Mouse (Mus musculus) spleen, adult 2 months (tissue): Measurements from ENCODE around the gene Sap25.

Experiments
- CTCF ChIP-seq: fragments of 200-500 bp; IDR thresholded peaks from 2 replicates; pipeline ENCODE4 v1.5.1; 2011; ENCODE audit warnings: mild to moderate bottlenecking, inconsistent platforms; ENCODE audit not compliant: insufficient read depth, insufficient read length, insufficient replicate concordance; ENCODE audit errors: extremely low read depth
- POLR2A ChIP-seq: fragments of 200-500 bp; IDR thresholded peaks from 2 replicates; pipeline ENCODE4 v1.6.1; 2011; ENCODE audit warnings: low read depth, low read length, inconsistent platforms

- TF ChIP-seq CTCF, result no peak
- no peak for TF ChIP-seq POLR2A
Measured at GRCm38 (mm10) chr5:137674786-137675185, 33.7 kb downstream of the Sap25 start.
